Mouse (Mus musculus): Measurements from ENCODE around the gene Galk2. TPM values are rescaled to one million over a fixed set of nuclear protein-coding genes. Genes with fewer than 3 reads are reported as not detected.

Gene Galk2
- 10 to 100 TPM; 30.9 to 36.3 (median 32.6) TPM for total RNA-seq (2022)

DNA sequence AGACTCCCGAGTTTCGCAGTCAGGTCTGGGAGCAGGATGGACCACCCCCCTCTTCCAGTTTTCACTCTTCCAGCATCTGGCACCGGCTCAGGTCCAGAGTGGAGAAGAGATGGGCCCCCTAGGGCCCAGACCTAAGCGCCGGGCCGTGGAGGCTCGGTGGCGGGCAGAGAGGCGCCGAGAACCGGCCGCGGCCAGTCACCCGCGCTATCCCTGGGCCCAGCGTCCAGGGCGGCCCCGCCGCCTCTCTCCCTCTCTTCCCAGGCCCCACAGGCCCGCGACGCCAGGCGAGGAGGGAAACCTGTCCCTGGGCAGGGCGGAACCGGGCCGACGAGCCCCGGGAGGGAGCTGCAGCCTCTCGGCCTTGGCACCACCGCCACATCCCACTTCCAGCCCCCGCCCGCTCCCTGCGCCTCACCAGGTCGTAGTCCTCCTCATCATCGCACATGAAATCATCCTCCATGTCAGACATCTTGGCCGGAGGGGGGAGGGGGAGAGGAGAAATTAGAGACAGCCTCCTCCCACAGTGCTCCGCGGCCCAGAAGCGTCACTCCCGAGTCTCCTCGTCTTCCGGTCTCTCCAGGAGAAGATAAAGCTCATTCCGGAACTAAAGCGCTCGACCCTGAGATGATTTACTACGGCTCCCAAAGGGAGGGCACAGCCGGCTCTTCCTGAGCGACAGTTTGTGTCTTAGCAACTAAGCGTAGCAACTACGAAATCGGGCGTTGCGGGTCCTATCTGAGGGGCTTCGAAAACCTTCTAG lies at the start of gene Galk2, which contains the start of gene Cops2:
TSS of gene Galk2 (plus strand) at position 589 of the 760 bp plus-strand sequence.
TSS of gene Cops2 (minus strand) at position 619 of the 760 bp plus-strand sequence.
- DNase-seq (ENCODE audit: low spot score in 2 of 2), result peak; percentile 95

- DNase-seq (ENCODE audit: low spot score in 2 of 2), result peak; percentile 63 to 70
These were observed 49.4 kb upstream of the Galk2 start for GRCm38 (mm10) chr2:125809551-125809950.

GRCm38 (mm10) chr2:125811332-125811731 lies 47.6 kb upstream of the Galk2 start:
- DNase-seq (ENCODE audit: low spot score in 2 of 2), result no peak

GRCm38 (mm10) chr2:125813972-125814595 lies 44.8 kb upstream of the Galk2 start:
- no peak for DNase-seq (ENCODE audit: low spot score in 2 of 2)

- no peak for DNase-seq (ENCODE audit: low spot score in 2 of 2)
These were observed 38.5 kb upstream of the Galk2 start for GRCm38 (mm10) chr2:125820397-125820796.

DNA sequence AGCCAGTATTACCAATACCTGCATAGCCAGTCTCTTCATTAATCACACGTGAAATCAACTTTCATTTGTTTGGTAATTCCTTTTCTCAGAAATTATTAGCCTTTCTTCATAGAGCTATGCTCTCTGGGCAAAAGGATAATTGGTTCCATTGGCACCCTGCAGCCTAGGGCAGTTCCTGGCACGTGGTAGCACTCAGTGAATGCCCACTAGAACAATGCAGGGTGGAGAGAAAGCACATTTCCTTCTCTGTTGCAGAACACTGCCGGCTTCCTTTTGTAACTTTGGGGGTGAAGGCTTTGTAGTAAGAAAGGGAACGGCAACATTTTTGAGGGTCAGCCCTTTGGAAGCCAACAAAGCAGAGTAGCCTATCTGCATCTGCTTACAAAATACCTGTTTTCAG lies 32.7 kb upstream of the Galk2 start:
- no peak for DNase-seq (ENCODE audit: low spot score in 2 of 2)

DNA sequence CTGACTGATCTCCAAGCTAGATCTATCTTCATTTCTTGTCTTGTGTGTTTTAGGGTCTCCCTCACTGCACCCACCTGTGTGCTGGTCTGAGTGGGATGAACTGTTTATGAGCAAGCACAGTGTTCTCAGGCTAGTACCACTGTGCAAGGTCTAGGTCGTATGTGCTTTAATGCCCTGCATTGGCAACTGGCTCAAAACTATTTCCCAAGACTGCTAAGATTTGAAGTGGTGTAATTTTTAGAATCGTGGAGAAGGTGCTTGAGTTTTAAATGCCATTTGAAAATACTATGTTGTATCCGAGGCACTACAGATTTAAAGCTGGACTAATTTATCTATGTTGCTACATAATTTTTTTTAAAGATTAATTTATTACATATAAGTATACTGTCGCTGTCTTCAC lies 31.0 kb upstream of the Galk2 start:
- no peak for DNase-seq (ENCODE audit: low spot score in 2 of 2)

DNA sequence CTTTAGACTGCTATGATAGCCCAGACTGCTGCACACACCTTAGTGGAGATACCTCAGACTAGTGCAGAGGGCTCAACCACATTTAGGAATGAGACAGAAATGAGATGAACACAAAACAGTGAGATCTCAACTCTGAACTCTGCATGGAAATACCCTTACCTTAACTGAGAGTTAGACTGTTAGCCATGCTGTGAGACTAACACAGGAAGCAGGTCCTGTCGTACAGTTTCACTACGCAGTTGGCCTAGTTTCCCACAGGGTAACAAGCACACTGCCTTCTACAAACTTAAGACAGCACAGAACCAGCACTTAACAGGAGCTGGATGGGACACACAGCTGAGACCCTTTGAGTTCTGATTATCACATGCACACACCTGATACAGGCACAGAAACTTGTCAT lies 29.0 kb upstream of the Galk2 start:
- DNase-seq (ENCODE audit: low spot score in 2 of 2), result no peak

GRCm38 (mm10) chr2:125838091-125838490 lies 20.8 kb upstream of the Galk2 start:
- DNase-seq (ENCODE audit: low spot score in 2 of 2), result no peak

DNA sequence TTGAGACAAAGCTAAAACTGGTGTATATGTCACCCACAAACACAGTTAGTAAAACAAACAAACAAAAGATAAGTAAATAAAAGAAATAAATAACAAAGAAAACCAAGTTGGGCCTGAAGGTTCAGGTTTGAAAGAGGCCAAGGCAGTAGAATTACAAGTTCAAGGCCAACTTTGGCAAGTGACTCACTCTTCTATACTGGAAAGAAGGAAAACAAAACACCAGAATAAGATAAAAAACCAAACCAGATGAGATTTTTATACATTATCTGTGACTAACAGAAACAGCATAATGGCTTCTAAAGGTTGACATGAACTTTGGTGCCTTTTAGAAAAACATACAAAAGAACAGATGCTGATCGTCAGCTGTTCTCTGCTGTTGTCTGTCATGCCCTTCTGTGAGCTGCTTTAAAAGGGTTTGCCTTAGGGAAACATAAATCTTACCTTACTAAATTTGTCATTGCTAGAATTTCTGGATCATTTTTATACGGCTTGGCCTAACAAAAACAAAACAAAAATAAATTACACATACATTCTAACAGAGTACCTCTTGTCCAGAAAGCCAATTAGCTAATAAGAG lies 20.1 kb upstream of the Galk2 start:
- DNase-seq (ENCODE audit: low spot score in 2 of 2), result no peak

- no peak for DNase-seq (ENCODE audit: low spot score in 2 of 2)
These were observed 7.7 kb upstream of the Galk2 start for GRCm38 (mm10) chr2:125851237-125851636.

- no peak for DNase-seq (ENCODE audit: low spot score in 2 of 2)
These were observed 1.2 kb upstream of the Galk2 start for GRCm38 (mm10) chr2:125857707-125858106.

DNA sequence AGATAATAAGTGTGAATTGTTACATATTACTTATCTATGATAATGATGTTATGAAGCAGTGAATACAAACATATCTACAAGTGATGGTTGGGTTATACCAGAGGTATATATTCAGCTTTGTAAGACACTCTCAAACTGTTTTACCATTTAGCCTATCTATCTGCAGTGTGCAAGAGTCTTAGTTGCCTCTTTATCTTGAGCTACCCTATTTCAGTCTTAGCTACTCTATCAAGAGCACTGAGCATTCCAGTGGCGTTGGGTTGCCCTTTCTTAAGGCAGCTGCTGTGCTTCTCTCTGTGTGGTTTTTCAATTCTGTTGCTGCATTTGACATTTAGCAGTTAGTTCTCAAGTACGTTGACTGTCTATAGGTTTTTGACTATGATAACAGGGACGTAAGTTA lies 4.9 kb downstream of the Galk2 start:
- DNase-seq (ENCODE audit: low spot score in 2 of 2), result no peak

DNA sequence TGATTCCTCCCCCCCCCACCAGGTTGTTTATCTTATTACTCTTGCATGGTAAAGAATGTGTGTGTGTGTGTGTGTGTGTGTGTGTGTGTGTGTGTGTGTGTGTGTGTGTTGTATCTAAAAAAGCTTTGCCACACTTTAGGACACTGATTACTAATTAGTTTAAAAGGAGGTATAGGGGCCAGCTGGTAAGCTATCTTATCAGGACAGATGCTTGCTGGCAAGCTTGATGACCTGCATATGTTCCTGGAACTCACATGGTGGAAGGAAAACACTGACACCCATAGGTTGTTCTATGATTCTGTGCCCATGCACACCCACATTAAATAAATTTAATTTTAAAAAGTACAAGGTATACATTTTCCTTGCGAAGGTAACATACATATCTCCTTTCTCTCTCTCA lies 5.6 kb downstream of the Galk2 start:
- no peak for DNase-seq (ENCODE audit: low spot score in 2 of 2)

DNA sequence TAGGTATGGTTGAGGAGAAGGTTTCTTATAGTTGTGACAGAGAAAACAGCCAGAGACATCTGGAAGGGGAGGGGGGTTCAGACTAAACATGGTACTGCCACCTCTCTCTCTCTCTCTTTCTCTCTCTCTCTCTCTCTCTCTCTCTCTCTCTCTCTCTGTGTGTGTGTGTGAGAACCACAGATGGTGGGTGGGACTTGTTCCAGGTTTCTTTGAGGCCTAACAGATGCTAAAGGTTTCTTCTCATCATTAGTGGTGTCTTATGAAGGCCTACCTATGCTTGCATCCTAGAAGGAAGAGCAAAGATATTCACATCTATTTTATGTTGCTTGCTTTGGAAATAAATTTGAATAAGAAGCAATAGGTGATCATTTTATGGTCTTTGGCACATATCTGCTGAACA lies 6.7 kb downstream of the Galk2 start:
- no peak for DNase-seq (ENCODE audit: low spot score in 2 of 2)

DNA sequence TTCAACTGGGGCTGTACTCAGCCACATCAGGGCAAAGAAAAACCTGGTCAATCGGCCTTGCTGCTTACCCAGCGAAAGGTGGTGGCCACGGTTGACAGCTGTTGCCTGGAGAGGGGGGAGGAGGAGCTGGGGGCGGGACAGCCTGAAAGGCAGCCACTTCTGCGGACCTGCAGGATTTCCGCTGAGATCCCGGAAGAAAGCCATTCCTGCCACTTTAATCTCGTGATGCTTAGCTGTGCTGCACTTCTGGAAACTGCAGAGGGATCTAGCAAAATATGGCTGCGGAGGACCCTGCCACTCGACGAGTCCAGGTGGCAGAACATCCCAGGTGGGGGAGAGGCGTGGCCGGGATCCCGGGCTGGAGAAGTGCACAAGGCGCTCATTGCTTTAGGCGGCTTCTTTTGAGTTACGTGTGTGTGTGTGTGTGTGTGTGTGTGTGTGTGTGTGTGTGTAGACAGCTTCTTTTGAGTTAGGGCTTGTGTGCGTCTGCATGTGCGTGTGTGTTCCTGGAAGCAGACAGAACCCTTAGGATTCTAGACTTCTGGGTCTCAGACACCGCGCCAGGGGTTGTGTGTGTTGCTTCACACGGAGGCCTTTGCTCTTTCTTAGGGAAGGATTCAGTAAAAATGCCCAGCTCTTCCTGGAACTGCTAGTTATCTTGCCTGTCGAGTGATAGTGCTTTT lies 7.3 kb downstream of the Galk2 start:
- DNase-seq (ENCODE audit: low spot score in 2 of 2), result peak; percentile 33 to 34

GRCm38 (mm10) chr2:125868301-125868700 lies 9.4 kb downstream of the Galk2 start:
- DNase-seq (ENCODE audit: low spot score in 2 of 2), result no peak

DNA sequence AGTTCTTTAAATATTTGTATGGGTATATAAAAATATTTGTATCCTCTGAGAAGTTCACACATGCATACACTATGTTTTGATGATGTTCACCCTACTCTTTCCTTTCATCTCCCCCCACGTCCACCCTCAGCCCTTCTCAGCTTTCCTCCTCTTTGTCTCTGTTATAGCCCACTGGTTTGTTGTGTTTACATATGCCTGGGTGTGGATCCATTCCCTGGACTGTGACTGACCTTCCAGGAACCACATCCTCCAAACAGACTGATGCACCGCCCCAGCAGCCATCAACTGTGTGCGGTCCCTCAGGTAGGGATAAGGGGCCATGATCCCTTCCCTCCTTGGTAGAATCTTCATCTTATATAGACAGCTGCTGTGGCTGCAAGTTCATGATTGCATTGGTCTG lies 11.2 kb downstream of the Galk2 start:
- no peak for DNase-seq (ENCODE audit: low spot score in 2 of 2)

GRCm38 (mm10) chr2:125885891-125886576 lies 27.1 kb downstream of the Galk2 start:
- DNase-seq (ENCODE audit: low spot score in 2 of 2), result no peak

GRCm38 (mm10) chr2:125893096-125893495 lies 34.2 kb downstream of the Galk2 start:
- peak in 1 of 2 experiments; percentile 17 for DNase-seq (ENCODE audit: low spot score in 2 of 2)

GRCm38 (mm10) chr2:125895099-125895498 lies 36.2 kb downstream of the Galk2 start:
- DNase-seq (ENCODE audit: low spot score in 2 of 2), result no peak
